Mouse (Mus musculus) bone marrow, adult 2 months (tissue): ENCODE results near the gene Gpc6. TPM values are rescaled to one million over a fixed set of nuclear protein-coding genes. Genes with fewer than 3 reads are reported as not detected.

Experiments used
- H3K27ac ChIP-seq: fragments of 200-500 bp; 2 replicates; pipeline ENCODE4 v1.5.1; 2012; ENCODE audit warnings: low read depth, mild to moderate bottlenecking, control low read depth, inconsistent platforms, low read length; ENCODE audit not compliant: control insufficient read depth, poor library complexity, insufficient read depth
- H3K4me1 ChIP-seq: fragments of 200-500 bp; 2 replicates; pipeline ENCODE4 v1.6.1; 2011; ENCODE audit warnings: low read length; ENCODE audit not compliant: control insufficient read depth, insufficient read depth
- H3K4me3 ChIP-seq: fragments of 200-500 bp; replicated peaks from 2 replicates; pipeline ENCODE3; 2011; ENCODE audit warnings: mild to moderate bottlenecking, low read depth, low read length, control low read depth; ENCODE audit not compliant: control insufficient read depth
- CTCF ChIP-seq: fragments of 200-500 bp; IDR thresholded peaks from 2 replicates; pipeline ENCODE4 v1.5.1; 2011; ENCODE audit warnings: low read length, control low read depth; ENCODE audit not compliant: control insufficient read depth, insufficient read depth
- POLR2A ChIP-seq: fragments of 200-500 bp; IDR thresholded peaks from 2 replicates; pipeline ENCODE4 v1.6.1; 2011; ENCODE audit warnings: low read depth, mild to moderate bottlenecking, control low read depth, low read length, borderline replicate concordance; ENCODE audit not compliant: control insufficient read depth
- WGBS: fragments of 180-500 bp; shearing (Covaris S2); methylation state at CpG from one replicate; pipeline ENCODE4 v1.1.7; 2018; 5-methylcytosine and 5-hydroxymethylcytosine counted together
- polyA plus RNA-seq: library from polyadenylated mRNA; stranded (reverse); fragments of >200 nt; gene quantifications from 2 replicates; pipeline ENCODE4 v1.2.4, GENCODE M21; 2011; ENCODE audit warnings: low replicate concordance; ENCODE audit not compliant: missing spikeins, insufficient read depth, insufficient read length

Gpc6 gene
- polyA plus RNA-seq, 1 experiment, result 2.2 TPM

GRCm38 (mm10) chr14:117778538-117779413 lies 853.7 kb downstream of the Gpc6 start:
- TF ChIP-seq CTCF (no peak), POLR2A (no peak)
- 11% methylated on average over 15 of the region's 15 CpGs for WGBS
- no peak overlapping the region for H3K4me3 ChIP-seq
- H3K4me1 ChIP-seq, result peaks cover 10% of the 10 kb centered on the region; the same call in 1 of the 2 replicates
- H3K27ac ChIP-seq, result peak overlapping the region; percentile 61

- WGBS, result 80% methylated on average over 5 of the region's 5 CpGs
- TF ChIP-seq POLR2A (no peak), CTCF (no peak)
Observed at GRCm38 (mm10) chr14:117781724-117782123, 856.6 kb downstream of the Gpc6 start.

GRCm38 (mm10) chr14:117783671-117784262 lies 858.7 kb downstream of the Gpc6 start:
- H3K4me1 ChIP-seq, result peaks cover 2% of the 10 kb centered on the region; the same call in 1 of the 2 replicates
- H3K4me3 ChIP-seq, result no peak overlapping the region
- 83% methylated on average over 8 of the region's 8 CpGs for WGBS
- no peak overlapping the region for H3K27ac ChIP-seq
- TF ChIP-seq CTCF (no peak), POLR2A (no peak)

More at GRCm38 (mm10) chr14:117781724-117782123, 856.6 kb downstream of the Gpc6 start:
- Histone ChIP-seq H3K4me1 (peaks cover 4% of the 10 kb centered on the region; the same call in 1 of the 2 replicates), H3K4me3 (no peak overlapping the region), H3K27ac (no peak overlapping the region)

GRCm38 (mm10) chr14:117784960-117785359 lies 859.8 kb downstream of the Gpc6 start:
- H3K27ac ChIP-seq, result no peak overlapping the region
- no peak overlapping the region for H3K4me3 ChIP-seq
- 93% methylated on average over 9 of the region's 9 CpGs for WGBS
- no peaks in the 10 kb centered on the region; the same call in 1 of the 2 replicates for H3K4me1 ChIP-seq
- no peak for TF ChIP-seq CTCF
- no peak for TF ChIP-seq POLR2A

GRCm38 (mm10) chr14:117785507-117786085 lies 860.5 kb downstream of the Gpc6 start:
- no peak for TF ChIP-seq CTCF
- TF ChIP-seq POLR2A, result no peak
- Histone ChIP-seq H3K4me1 (no peaks in the 10 kb centered on the region; the same call in 1 of the 2 replicates), H3K27ac (no peak overlapping the region), H3K4me3 (no peak overlapping the region)
- WGBS, result 87% methylated on average over 15 of the region's 15 CpGs

GRCm38 (mm10) chr14:117786647-117787046 lies 861.5 kb downstream of the Gpc6 start:
- WGBS, result 44% methylated on average over 7 of the region's 7 CpGs
- Histone ChIP-seq H3K4me3 (no peak overlapping the region), H3K27ac (no peak overlapping the region), H3K4me1 (no peaks in the 10 kb centered on the region; the same call in 1 of the 2 replicates)
- TF ChIP-seq POLR2A (no peak), CTCF (no peak)

- no peak overlapping the region for H3K4me3 ChIP-seq
- WGBS, result 73% methylated on average over 2 of the region's 2 CpGs
- H3K27ac ChIP-seq, result no peak overlapping the region
Observed at GRCm38 (mm10) chr14:117794874-117795273, 869.8 kb downstream of the Gpc6 start.

GRCm38 (mm10) chr14:117796661-117797060 lies 871.5 kb downstream of the Gpc6 start:
- no peak overlapping the region for H3K4me3 ChIP-seq
- no peaks in the 10 kb centered on the region for H3K4me1 ChIP-seq
- H3K27ac ChIP-seq, result no peak overlapping the region
- TF ChIP-seq POLR2A (no peak), CTCF (no peak)
- 81% methylated on average over 5 of the region's 5 CpGs for WGBS

More at GRCm38 (mm10) chr14:117794874-117795273, 869.8 kb downstream of the Gpc6 start:
- no peaks in the 10 kb centered on the region; the same call in 1 of the 2 replicates for H3K4me1 ChIP-seq
- TF ChIP-seq CTCF, result no peak
- TF ChIP-seq POLR2A, result no peak
